Mouse (Mus musculus): Measurements from ENCODE around the gene Eif2d.

- TF ChIP-seq POLR2A (IDR thresholded peaks at IDR 0.05; ENCODE audit: low read depth, low read length) (no peak), CTCF (IDR thresholded peaks at IDR 0.05; ENCODE audit: extremely low read depth, insufficient read length, insufficient replicate concordance, low read depth, low read length) (no peak)
Observed at GRCm38 (mm10) chr1:131228659-131229058, 75.7 kb downstream of the Eif2d start.

Measured in small intestine, adult 2 months (tissue).